ENCODE assay signal across 10 mouse cellular contexts in genomic region chr5:100570716-100571115, GRCm38 (mm10). TPM values are rescaled to one million over a fixed set of nuclear protein-coding genes. Genes with fewer than 3 reads are reported as not detected.
DNase-seq lines count a peak whose midpoint lies in the region; ATAC-seq and TF ChIP-seq lines count a peak whose summit lies in the region.
"Had no signal": no experiment of that assay in that cellular context is flagged by ENCODE, and none has a peak within 500 bp of the region (broad histone marks: within the 10 kb centered on the region; RNA-seq: fewer than 3 reads in every experiment).

No protein-coding gene starts in this region.

- no peak for TF ChIP-seq CTCF in thymus, adult 2 months (IDR thresholded peaks at IDR 0.05; ENCODE audit: borderline replicate concordance, control insufficient read depth, extremely low read depth, insufficient read depth, low read length, poor library complexity)
- no peak for TF ChIP-seq CTCF in forebrain, postnatal 0 days (IDR thresholded peaks at IDR 0.05; ENCODE audit: low read depth)

- H3K27me3 ChIP-seq in hindbrain, embryonic 10.5 days (ENCODE audit: insufficient read depth, poor library complexity, severe bottlenecking): no peaks in the 10 kb centered on the region
- H3K27me3 ChIP-seq in hindbrain, embryonic 11.5 days (ENCODE audit: control insufficient read depth, insufficient read depth, low read length): no peaks in the 10 kb centered on the region
- H3K27me3 ChIP-seq in liver, embryonic 13.5 days: peaks cover 20% of the 10 kb centered on the region
- H3K27me3 ChIP-seq in thymus, adult 2 months (ENCODE audit: control insufficient read depth, insufficient read depth, low read length): no peaks in the 10 kb centered on the region
- H3K27me3 ChIP-seq in forebrain, postnatal 0 days (ENCODE audit: insufficient read depth, low read length): no peaks in the 10 kb centered on the region
- H3K27me3 ChIP-seq: midbrain, embryonic 12.5 days had no signal

- H3K9ac ChIP-seq in hindbrain, embryonic 11.5 days (ENCODE audit: low read depth, low read length): no peak overlapping the region
- no peak overlapping the region for H3K9ac ChIP-seq in liver, embryonic 13.5 days
- H3K9ac ChIP-seq in forebrain, postnatal 0 days: no peak overlapping the region
- H3K9ac ChIP-seq: midbrain, embryonic 12.5 days had no signal

- H3K4me1 ChIP-seq in hindbrain, embryonic 10.5 days (replicated peaks): 0 out of 2 replicates have a peak, but pooled peaks cover 7% of the 10 kb centered on the region
- no peaks in the 10 kb centered on the region for H3K4me1 ChIP-seq in hindbrain, embryonic 11.5 days (replicated peaks; ENCODE audit: control insufficient read depth, insufficient read depth, low read length)
- peaks cover 39% of the 10 kb centered on the region for H3K4me1 ChIP-seq in liver, embryonic 13.5 days (replicated peaks)
- H3K4me1 ChIP-seq in thymus, adult 2 months (replicated peaks; ENCODE audit: control insufficient read depth, insufficient read depth, low read length): peaks cover 25% of the 10 kb centered on the region
- H3K4me1 ChIP-seq in forebrain, postnatal 0 days (ENCODE audit: insufficient read depth): no peaks in the 10 kb centered on the region
- H3K4me1 ChIP-seq: midbrain, embryonic 12.5 days had no signal

- no peak for TF ChIP-seq POLR2A in thymus, adult 2 months (IDR thresholded peaks at IDR 0.05; ENCODE audit: control insufficient read depth, extremely low read depth, insufficient read depth, low read length, poor library complexity)

- no peaks in the 10 kb centered on the region for H3K9me3 ChIP-seq in hindbrain, embryonic 10.5 days
- H3K9me3 ChIP-seq in hindbrain, embryonic 11.5 days (ENCODE audit: control insufficient read depth, low read length): no peaks in the 10 kb centered on the region
- no peaks in the 10 kb centered on the region for H3K9me3 ChIP-seq in liver, embryonic 13.5 days (replicated peaks)
- no peaks in the 10 kb centered on the region for H3K9me3 ChIP-seq in forebrain, postnatal 0 days (ENCODE audit: low read length)
- H3K9me3 ChIP-seq: midbrain, embryonic 12.5 days had no signal

- 45% methylated on average over 8 of the region's 8 CpGs for WGBS in hindbrain, embryonic 10.5 days
- 39% methylated on average over 8 of the region's 8 CpGs for WGBS in hindbrain, embryonic 11.5 days
- WGBS in liver, embryonic 13.5 days (ENCODE audit: insufficient replicate concordance): 18% methylated on average over 8 of the region's 8 CpGs
- WGBS in thymus, adult 2 months: 2% methylated on average over 8 of the region's 8 CpGs
- WGBS in forebrain, postnatal 0 days: 40% methylated on average over 8 of the region's 8 CpGs

- DNase-seq in hindbrain, embryonic 10.5 days (ENCODE audit: low spot score): peak; percentile 10
- no peak for DNase-seq in hindbrain, embryonic 11.5 days (ENCODE audit: low spot score)
- DNase-seq in thymus, postnatal 14 days: peak; percentile 8
- DNase-seq in thymus, postnatal 36 days: no peak
- DNase-seq in liver, embryonic 13.5 days: no peak
- DNase-seq in thymus, adult 2 months: no peak
- DNase-seq in forebrain, postnatal 0 days: no peak
- DNase-seq: cerebellum, adult 2 months had no signal

- H3K4me2 ChIP-seq in hindbrain, embryonic 11.5 days (replicated peaks; ENCODE audit: low read depth, low read length): no peak overlapping the region
- H3K4me2 ChIP-seq in liver, embryonic 13.5 days: peak overlapping the region; percentile 21; the same call in 1 of the 2 replicates
- no peak overlapping the region for H3K4me2 ChIP-seq in forebrain, postnatal 0 days (ENCODE audit: low read depth)
- H3K4me2 ChIP-seq: midbrain, embryonic 12.5 days had no signal

- no peak overlapping the region for H3K4me3 ChIP-seq in hindbrain, embryonic 10.5 days
- H3K4me3 ChIP-seq in hindbrain, embryonic 11.5 days (ENCODE audit: low read depth, low read length): no peak overlapping the region
- H3K4me3 ChIP-seq in liver, embryonic 13.5 days (replicated peaks): peak overlapping the region; percentile 22
- no peak overlapping the region for H3K4me3 ChIP-seq in thymus, adult 2 months (ENCODE audit: control insufficient read depth, insufficient read depth, low read length)
- H3K4me3 ChIP-seq in forebrain, postnatal 0 days (ENCODE audit: low read depth, low read length): no peak overlapping the region
- H3K4me3 ChIP-seq: midbrain, embryonic 12.5 days had no signal

- no peak for ATAC-seq in hindbrain, embryonic 11.5 days (ENCODE audit: low FRiP score)
- ATAC-seq in liver, embryonic 13.5 days (ENCODE audit: low read depth): no peak
- no peak for ATAC-seq in frontal cortex, adult (ENCODE audit: low TSS enrichment)
- ATAC-seq in forebrain, postnatal 0 days: no peak

- H3K27ac ChIP-seq in hindbrain, embryonic 10.5 days: no peak overlapping the region
- H3K27ac ChIP-seq in hindbrain, embryonic 11.5 days (ENCODE audit: low read depth, low read length): no peak overlapping the region
- peak overlapping the region; percentile 27; the same call in 1 of the 2 replicates for H3K27ac ChIP-seq in liver, embryonic 13.5 days
- no peak overlapping the region for H3K27ac ChIP-seq in thymus, adult 2 months (ENCODE audit: control insufficient read depth, insufficient read depth, low read length)
- H3K27ac ChIP-seq in forebrain, postnatal 0 days (ENCODE audit: low read depth, low read length): no peak overlapping the region
- H3K27ac ChIP-seq: midbrain, embryonic 12.5 days had no signal

- H3K36me3 ChIP-seq in hindbrain, embryonic 10.5 days: no peaks in the 10 kb centered on the region
- H3K36me3 ChIP-seq in hindbrain, embryonic 11.5 days (ENCODE audit: control insufficient read depth, insufficient read depth, low read length): no peaks in the 10 kb centered on the region
- no peaks in the 10 kb centered on the region for H3K36me3 ChIP-seq in liver, embryonic 13.5 days
- no peaks in the 10 kb centered on the region for H3K36me3 ChIP-seq in thymus, adult 2 months (ENCODE audit: control insufficient read depth, insufficient read depth, low read length)
- H3K36me3 ChIP-seq in forebrain, postnatal 0 days (ENCODE audit: insufficient read depth): no peaks in the 10 kb centered on the region
- H3K36me3 ChIP-seq: midbrain, embryonic 12.5 days had no signal

RNA-seq across cellular contexts. Expression of gene Plac8, which starts 1.3 kb away (rescaled TPM):
- 4.8 and 6.7 TPM in 2 replicates for polyA plus RNA-seq in hindbrain, embryonic 10.5 days (2016; fragmentation: Nextera tagmentation; extraction: Ambion mirVana)
- 3.0 and 3.9 TPM in 2 replicates for polyA plus RNA-seq in hindbrain, embryonic 11.5 days (2014; fragmentation: Nextera tagmentation; extraction: Ambion mirVana)
- 56.3 and 58.7 TPM in 2 replicates for polyA plus RNA-seq in liver, embryonic 13.5 days (2015; fragmentation: Nextera tagmentation; extraction: Ambion mirVana)
- 118 and 153 TPM in 2 replicates for polyA plus RNA-seq in thymus, adult 2 months (2012; rRNA removed)
- total RNA-seq in forebrain, postnatal 0 days (2014; rRNA removed): 0.38 and 3.5 TPM in 2 replicates
- 1.5 and 2.0 TPM in 2 replicates for polyA plus RNA-seq in forebrain, postnatal 0 days (2015; fragmentation: Nextera tagmentation; extraction: Ambion mirVana)

RNA-seq across cellular contexts. Expression of gene Cops4, which starts 52.6 kb away (rescaled TPM):
- polyA plus RNA-seq in hindbrain, embryonic 10.5 days (2016; fragmentation: Nextera tagmentation; extraction: Ambion mirVana): 224 and 228 TPM in 2 replicates
- polyA plus RNA-seq in hindbrain, embryonic 11.5 days (2014; fragmentation: Nextera tagmentation; extraction: Ambion mirVana): 229 and 239 TPM in 2 replicates
- 96.0 and 110 TPM in 2 replicates for polyA plus RNA-seq in liver, embryonic 13.5 days (2015; fragmentation: Nextera tagmentation; extraction: Ambion mirVana)
- 24.8 and 26.7 TPM in 2 replicates for polyA plus RNA-seq in thymus, adult 2 months (2012; rRNA removed)
- total RNA-seq in forebrain, postnatal 0 days (2014; rRNA removed): 136 and 159 TPM in 2 replicates
- polyA plus RNA-seq in forebrain, postnatal 0 days (2015; fragmentation: Nextera tagmentation; extraction: Ambion mirVana): 172 and 184 TPM in 2 replicates

Comparison
In these comparisons a context has a peak if more than half of its experiments do, and no peak if none do; other contexts are left out.
1. DNase-seq: peak in hindbrain, embryonic 10.5 days (single experiment) and thymus, postnatal 14 days (single experiment); none in hindbrain, embryonic 11.5 days (single experiment), thymus, postnatal 36 days (0 of 2), liver, embryonic 13.5 days (single experiment), thymus, adult 2 months (single experiment) and forebrain, postnatal 0 days (single experiment).